Mouse (Mus musculus): ENCODE data around the gene Tctex1d2. TPM values are rescaled to one million over a fixed set of nuclear protein-coding genes. Genes with fewer than 3 reads are reported as not detected.

Gene Tctex1d2
- total and polyA plus RNA-seq, 3 experiments = not detected

- in situ Hi-C loops (cut with MboI; ENCODE audit: low pct_ligation_motif_present, low pct_unique_long_range_greater_than_20kb, low sequenced_read_pairs) (no loop called here), dilution Hi-C loops (cut with MboI; ENCODE audit: extremely low pct_ligation_motif_present, extremely low pct_unique_long_range_greater_than_20kb, low sequenced_read_pairs) (no loop called here)
- Histone ChIP-seq H3K27ac (ENCODE audit: insufficient read depth, low read depth) (no peak overlapping the region), H3K4me3 (replicated peaks in 1 of 3; ENCODE audit: low read depth in 2 of 3, low read length in 2 of 3, poor library complexity in 1 of 3) (no peak overlapping the region), H3K9me3 (replicated peaks; ENCODE audit: low read length) (no peaks in the 10 kb centered on the region), H3K9ac (ENCODE audit: insufficient read depth, low read depth) (no peak overlapping the region), H3K79me2 (replicated peaks; ENCODE audit: control insufficient read depth, extremely low read depth, insufficient read depth, poor library complexity, severe bottlenecking) (peaks cover 2% of the 10 kb centered on the region; the same call in 1 of the 2 replicates), H3K4me1 (ENCODE audit: control insufficient read depth in 1 of 2, insufficient read depth in 2 of 2) (peaks cover 9 to 40% of the 10 kb centered on the region in 2 experiments), H3K27me3 (replicated peaks) (no peaks in the 10 kb centered on the region), H3K4me2 (ENCODE audit: insufficient read depth, low read depth, poor library complexity, severe bottlenecking) (no peak overlapping the region), H3K36me3 (replicated peaks in 1 of 2; ENCODE audit: control insufficient read depth in 1 of 2, insufficient read depth in 1 of 2, low read length in 1 of 2) (peaks cover 0 to 4% of the 10 kb centered on the region in 2 experiments)
- DNase-seq (ENCODE audit: extremely low read depth) = no peak
- TF ChIP-seq ZKSCAN1 (IDR thresholded peaks at IDR 0.05; ENCODE audit: borderline replicate concordance, low read depth, low read length) = no peak
- no peak for TF ChIP-seq EP300 (IDR thresholded peaks at IDR 0.05; ENCODE audit: low read length)
- no peak for TF ChIP-seq UBTF (IDR thresholded peaks at IDR 0.05; ENCODE audit: low read depth, low read length)
- TF ChIP-seq E2F4 (IDR thresholded peaks at IDR 0.05; ENCODE audit: insufficient replicate concordance, low read depth, low read length) = no peak
- no peak for TF ChIP-seq NRF1 (IDR thresholded peaks at IDR 0.05; ENCODE audit: low read depth, low read length)
Measured at GRCm38 (mm10) chr16:32433138-32433537, 13.6 kb downstream of the Tctex1d2 start.

GRCm38 (mm10) chr16:32434066-32434465 lies 14.6 kb downstream of the Tctex1d2 start:
- peak overlapping the region; percentile 75; the same call in 1 of the 2 replicates for H3K4me2 ChIP-seq (ENCODE audit: insufficient read depth, low read depth, poor library complexity, severe bottlenecking)
- DNase-seq (ENCODE audit: extremely low read depth) = peak; percentile 68
- dilution Hi-C loops (cut with MboI; ENCODE audit: extremely low pct_ligation_motif_present, extremely low pct_unique_long_range_greater_than_20kb, low sequenced_read_pairs) = no loop called here
- H3K79me2 ChIP-seq (replicated peaks; ENCODE audit: control insufficient read depth, extremely low read depth, insufficient read depth, poor library complexity, severe bottlenecking) = peaks cover 2% of the 10 kb centered on the region; the same call in 1 of the 2 replicates
- H3K4me3 ChIP-seq (replicated peaks in 1 of 3; ENCODE audit: low read depth in 2 of 3, low read length in 2 of 3, poor library complexity in 1 of 3) = no peak overlapping the region
- H3K27ac ChIP-seq (ENCODE audit: insufficient read depth, low read depth) = no peak overlapping the region
- H3K27me3 ChIP-seq (replicated peaks) = no peaks in the 10 kb centered on the region
- H3K36me3 ChIP-seq (replicated peaks in 1 of 2; ENCODE audit: control insufficient read depth in 1 of 2, insufficient read depth in 1 of 2, low read length in 1 of 2) = peaks cover 0 to 4% of the 10 kb centered on the region in 2 experiments
- no peaks in the 10 kb centered on the region for H3K9me3 ChIP-seq (replicated peaks; ENCODE audit: low read length)
- peaks cover 9 to 40% of the 10 kb centered on the region in 2 experiments for H3K4me1 ChIP-seq (ENCODE audit: control insufficient read depth in 1 of 2, insufficient read depth in 2 of 2)
- in situ Hi-C loops (cut with MboI; ENCODE audit: low pct_ligation_motif_present, low pct_unique_long_range_greater_than_20kb, low sequenced_read_pairs) = no loop called here
- no peak overlapping the region for H3K9ac ChIP-seq (ENCODE audit: insufficient read depth, low read depth)
- TF ChIP-seq ZNF384 (IDR thresholded peaks at IDR 0.05; ENCODE audit: low read depth, low read length) (no peak), HCFC1 (IDR thresholded peaks at IDR 0.05; ENCODE audit: low read depth, low read length) (no peak), POLR2A (IDR thresholded peaks at IDR 0.05; ENCODE audit: low read depth, low read length) (no peak), ZC3H11A (IDR thresholded peaks at IDR 0.05; ENCODE audit: low read depth, low read length) (no peak), JUN (IDR thresholded peaks at IDR 0.05; ENCODE audit: insufficient read depth, low read depth, low read length) (no peak), USF1 (IDR thresholded peaks at IDR 0.05; ENCODE audit: low read depth, low read length) (no peak), NRF1 (IDR thresholded peaks at IDR 0.05; ENCODE audit: low read depth, low read length) (no peak), MAFK (IDR thresholded peaks at IDR 0.05; ENCODE audit: insufficient replicate concordance, low read length) (no peak), GABPA (IDR thresholded peaks at IDR 0.05; ENCODE audit: insufficient replicate concordance, low read depth, low read length) (no peak), MXI1 (IDR thresholded peaks at IDR 0.05; ENCODE audit: low read depth, low read length) (peak; percentile 69; the same call in 1 of the 2 replicates), MEF2A (IDR thresholded peaks at IDR 0.05; ENCODE audit: borderline replicate concordance, low read depth, low read length) (peak; percentile 93), BHLHE40 (IDR thresholded peaks at IDR 0.05; ENCODE audit: low read depth, low read length) (peak; percentile 70), RCOR1 (conservative IDR thresholded peaks at IDR 0.05; ENCODE audit: low read depth, low read length) (no peak), TCF12 (IDR thresholded peaks at IDR 0.05; ENCODE audit: low read depth, low read length) (no peak), NELFE (IDR thresholded peaks at IDR 0.05; ENCODE audit: low read depth, low read length) (no peak), POLR2AphosphoS2 (IDR thresholded peaks at IDR 0.05; ENCODE audit: low read depth, low read length) (no peak), E2F4 (IDR thresholded peaks at IDR 0.05; ENCODE audit: insufficient replicate concordance, low read depth, low read length) (no peak), TBP (conservative IDR thresholded peaks at IDR 0.05; ENCODE audit: low read depth, low read length) (no peak), PAX5 (IDR thresholded peaks at IDR 0.05; ENCODE audit: low read length) (no peak), MYC (IDR thresholded peaks at IDR 0.05; ENCODE audit: low read depth, low read length) (peak; percentile 51; the same call in 1 of the 2 replicates), EP300 (IDR thresholded peaks at IDR 0.05; ENCODE audit: low read length) (no peak), MAX (IDR thresholded peaks at IDR 0.05; ENCODE audit: low read length) (no peak), SIN3A (IDR thresholded peaks at IDR 0.05; ENCODE audit: low read length) (peak; percentile 76), CHD1 (IDR thresholded peaks at IDR 0.05; ENCODE audit: low read depth, low read length) (no peak), RAD21 (IDR thresholded peaks at IDR 0.05; ENCODE audit: low read depth, low read length) (no peak), KAT2A (IDR thresholded peaks at IDR 0.05; ENCODE audit: insufficient replicate concordance, low read length) (no peak), ELF1 (IDR thresholded peaks at IDR 0.05; ENCODE audit: low read depth, low read length) (no peak), ZMIZ1 (IDR thresholded peaks at IDR 0.05; ENCODE audit: low read depth, low read length) (no peak), IRF4 (IDR thresholded peaks at IDR 0.05; ENCODE audit: low read depth, low read length) (peak; percentile 45; the same call in 1 of the 2 replicates), UBTF (IDR thresholded peaks at IDR 0.05; ENCODE audit: low read depth, low read length) (no peak), MAZ (IDR thresholded peaks at IDR 0.05; ENCODE audit: low read depth, low read length) (0 out of 2 replicates have a peak, but pooled peaks have one; percentile 43)
